Mouse (Mus musculus) forebrain, embryonic 11.5 days (tissue): ENCODE measurements around the gene Cdh23. TPM values are rescaled to one million over a fixed set of nuclear protein-coding genes. Genes with fewer than 3 reads are reported as not detected.

Source experiments
- ATAC-seq: fragments of 200-750 bp; cut with Nextera tagmentation; replicated peaks from 2 replicates; pipeline ENCODE4 v1.8.0; 2017; ENCODE audit warnings: moderate TSS enrichment; ENCODE audit not compliant: low FRiP score
- DNase-seq: peaks from one replicate; pipeline ENCODE4 v3.0.0-alpha.2; 2017; ENCODE audit warnings: low spot score
- H3K27ac ChIP-seq: fragments of 300-500 bp; sonication (generic); 2 replicates; pipeline ENCODE4 v1.5.1; 2014; ENCODE audit warnings: low read depth, low read length
- H3K27me3 ChIP-seq: fragments of 300-500 bp; sonication (generic); 2 replicates; pipeline ENCODE4 v1.6.1; 2014; ENCODE audit warnings: mild to moderate bottlenecking, low read length, mixed read lengths; ENCODE audit not compliant: control insufficient read depth, insufficient read depth
- H3K36me3 ChIP-seq: fragments of 300-500 bp; sonication (generic); 2 replicates; pipeline ENCODE4 v1.6.1; 2014; ENCODE audit warnings: mild to moderate bottlenecking, low read length, moderate library complexity, mixed read lengths; ENCODE audit not compliant: control insufficient read depth, insufficient read depth
- H3K4me1 ChIP-seq: fragments of 300-500 bp; sonication (generic); replicated peaks from 2 replicates; pipeline ENCODE4 v1.6.1; 2014; ENCODE audit warnings: low read length, mixed read lengths; ENCODE audit not compliant: control insufficient read depth, insufficient read depth
- H3K4me2 ChIP-seq: fragments of 300-500 bp; sonication (generic); 2 replicates; pipeline ENCODE4 v1.6.1; 2014; ENCODE audit warnings: low read depth, mild to moderate bottlenecking, low read length, moderate library complexity, mixed read lengths; ENCODE audit not compliant: severe bottlenecking
- H3K4me3 ChIP-seq: fragments of 300-500 bp; sonication (generic); 2 replicates; pipeline ENCODE4 v1.5.1; 2014; ENCODE audit warnings: low read depth, low read length
- H3K9ac ChIP-seq: fragments of 300-500 bp; sonication (generic); 2 replicates; pipeline ENCODE4 v1.6.1; 2014; ENCODE audit warnings: low read length
- H3K9me3 ChIP-seq: fragments of 300-500 bp; sonication (generic); 2 replicates; pipeline ENCODE4 v1.6.1; 2016; ENCODE audit warnings: low read length, mixed read lengths; ENCODE audit not compliant: control insufficient read depth
- WGBS: fragments of 180-500 bp; shearing (Covaris S2); extraction: QIAGEN DNeasy Blood & Tissue Kit; methylation state at CpG from one replicate; pipeline ENCODE4 v1.1.7; 2014; 5-methylcytosine and 5-hydroxymethylcytosine counted together
- polyA plus RNA-seq: library from polyadenylated mRNA; unstranded; fragments of >200 nt; fragmentation: Nextera tagmentation; extraction: Ambion mirVana; gene quantifications from 2 replicates; pipeline ENCODE4 v1.2.1, GENCODE M21; 2014

Gene Cdh23
- polyA plus RNA-seq, 1 experiment from 2014 or later = 0.36 TPM

DNA sequence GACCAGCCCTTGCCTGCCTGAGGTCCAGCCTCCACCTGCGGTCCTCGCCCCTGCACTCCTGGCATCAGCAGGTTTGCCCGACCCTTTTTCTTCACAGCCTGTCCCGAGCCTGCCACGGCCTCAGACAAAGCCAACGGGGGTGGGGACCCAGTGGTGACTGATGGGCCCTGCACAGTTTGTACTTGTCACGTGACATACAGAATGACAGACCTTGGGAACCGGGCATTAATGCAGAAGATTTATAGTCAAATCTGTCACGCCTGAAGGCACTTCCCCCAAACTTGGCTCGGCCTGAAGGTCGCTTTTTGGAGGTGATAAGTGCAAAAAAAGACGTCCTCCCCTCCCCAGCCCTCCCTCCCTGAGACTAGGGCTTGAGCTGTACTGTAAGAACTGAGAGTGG lies 73.5 kb downstream of the Cdh23 start:
- Histone ChIP-seq H3K27ac (no peak overlapping the region), H3K4me1 (peaks cover 7% of the 10 kb centered on the region), H3K4me2 (no peak overlapping the region), H3K27me3 (no peaks in the 10 kb centered on the region), H3K4me3 (no peak overlapping the region), H3K36me3 (no peaks in the 10 kb centered on the region), H3K9ac (no peak overlapping the region), H3K9me3 (no peaks in the 10 kb centered on the region)
- no peak for ATAC-seq
- WGBS = 83% methylated on average over 12 of the region's 12 CpGs
- no peak for DNase-seq

DNA sequence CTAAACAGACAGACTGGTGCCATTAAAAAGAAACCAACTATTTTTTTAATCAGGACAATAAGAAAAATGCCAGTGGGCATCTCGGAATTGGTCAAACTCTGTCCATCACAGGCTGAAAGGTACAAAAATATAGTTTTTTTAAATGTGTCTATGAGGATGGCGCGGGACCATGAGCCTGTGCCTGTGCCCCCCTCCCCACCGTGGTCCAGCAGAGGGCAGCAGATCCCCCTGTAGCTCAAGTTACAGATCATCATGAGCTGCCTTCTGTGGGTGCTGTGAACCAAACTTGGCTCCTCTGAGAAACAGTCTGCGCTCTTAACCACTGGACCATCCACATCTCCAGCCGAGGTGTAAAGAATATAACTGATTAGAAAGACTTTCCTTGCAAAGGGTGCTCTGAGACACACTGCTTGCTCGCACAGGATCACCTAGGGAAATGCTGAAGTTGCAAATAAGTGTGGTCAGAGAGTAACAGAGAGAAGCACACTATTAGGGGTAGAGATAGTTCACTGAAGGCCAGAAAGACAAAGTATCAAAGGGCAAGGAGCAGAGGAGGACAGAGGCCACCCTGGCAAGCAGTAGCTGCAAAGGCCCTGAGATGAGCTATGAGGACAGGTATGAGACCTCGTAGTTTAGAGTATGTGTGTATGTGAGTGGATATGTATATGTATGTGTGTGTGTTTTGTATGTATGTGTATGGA lies 74.7 kb downstream of the Cdh23 start:
- 82% methylated on average over 8 of the region's 8 CpGs for WGBS
- no peaks in the 10 kb centered on the region for H3K36me3 ChIP-seq
- ATAC-seq = no peak

DNA sequence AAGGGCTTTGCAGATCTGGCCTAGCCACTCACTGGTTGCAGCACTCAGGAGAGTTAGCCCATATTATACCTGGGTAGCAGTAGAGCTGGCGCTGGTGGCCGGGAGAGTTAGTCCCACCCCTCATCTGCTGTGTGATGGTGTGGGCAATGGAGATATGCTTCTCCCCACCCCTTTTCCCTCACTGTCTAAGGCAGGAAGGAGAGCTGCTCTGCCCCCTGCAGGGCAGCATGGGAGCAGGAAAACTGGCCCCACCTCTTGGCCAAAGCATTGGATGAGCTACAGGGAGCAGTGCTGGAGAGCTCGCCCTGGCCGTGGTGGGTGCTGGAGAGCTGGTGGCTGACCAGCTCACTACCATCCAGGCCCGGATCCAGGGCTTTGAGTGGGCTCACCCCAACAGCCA lies 80.4 kb downstream of the Cdh23 start:
- Histone ChIP-seq H3K27ac (no peak overlapping the region), H3K9ac (no peak overlapping the region), H3K4me2 (no peak overlapping the region), H3K4me3 (no peak overlapping the region), H3K27me3 (no peaks in the 10 kb centered on the region), H3K36me3 (no peaks in the 10 kb centered on the region), H3K9me3 (no peaks in the 10 kb centered on the region), H3K4me1 (no peaks in the 10 kb centered on the region)
- DNase-seq (no peak), ATAC-seq (no peak)
- 70% methylated on average over 5 of the region's 5 CpGs for WGBS

More for the DNA sequence above, 74.7 kb downstream of the Cdh23 start:
- no peaks in the 10 kb centered on the region for H3K27me3 ChIP-seq
- H3K27ac ChIP-seq = no peak overlapping the region
- no peak overlapping the region for H3K4me2 ChIP-seq
- H3K4me1 ChIP-seq = peaks cover 7% of the 10 kb centered on the region
- no peaks in the 10 kb centered on the region for H3K9me3 ChIP-seq
- no peak overlapping the region for H3K9ac ChIP-seq
- no peak for DNase-seq
- no peak overlapping the region for H3K4me3 ChIP-seq

DNA sequence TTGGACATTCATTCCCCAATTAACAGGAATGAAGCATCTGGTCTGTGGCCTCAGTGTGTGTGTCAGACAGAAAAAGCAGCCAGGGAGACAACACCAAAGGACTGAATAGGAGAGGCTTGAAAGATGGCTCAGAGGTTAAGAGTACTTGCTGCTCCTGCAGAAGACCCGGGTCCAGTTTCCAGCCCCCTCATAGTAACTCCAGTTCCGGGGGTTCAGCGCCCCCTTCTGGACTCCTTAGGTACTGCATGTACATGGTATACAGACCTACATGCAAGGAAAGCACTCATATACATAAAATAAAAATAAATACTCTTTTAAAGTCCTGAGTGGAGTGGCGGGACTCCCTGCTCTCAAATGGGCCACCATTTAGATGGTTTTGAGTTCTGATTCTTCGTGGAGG lies 83.4 kb downstream of the Cdh23 start:
- H3K9me3 ChIP-seq = no peaks in the 10 kb centered on the region
- H3K4me2 ChIP-seq = no peak overlapping the region
- no peak overlapping the region for H3K9ac ChIP-seq
- no peak overlapping the region for H3K27ac ChIP-seq
- ATAC-seq (no peak), DNase-seq (no peak)
- no peak overlapping the region for H3K4me3 ChIP-seq
- no peaks in the 10 kb centered on the region for H3K27me3 ChIP-seq
- H3K36me3 ChIP-seq = no peaks in the 10 kb centered on the region
- WGBS = 19% methylated on average over 5 of the region's 5 CpGs
- no peaks in the 10 kb centered on the region for H3K4me1 ChIP-seq

DNA sequence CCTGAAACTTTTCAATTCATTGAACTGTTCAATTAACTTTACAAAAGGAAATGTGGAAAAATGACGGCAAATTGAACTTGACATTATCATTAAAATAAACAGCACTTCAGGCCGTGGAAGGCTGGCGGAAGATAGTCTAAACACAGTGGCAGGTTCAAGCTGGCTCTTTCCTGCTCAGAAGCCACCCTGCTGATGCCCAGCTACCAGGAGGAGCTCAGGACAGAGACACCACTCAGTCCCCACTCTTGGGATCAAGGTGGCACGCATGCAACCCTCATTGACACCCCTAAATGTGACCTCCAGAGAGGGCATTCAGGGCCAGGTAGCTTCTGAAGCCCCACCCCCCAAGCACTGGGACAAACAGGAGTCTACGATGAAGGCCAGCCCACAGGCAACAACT lies 89.1 kb downstream of the Cdh23 start:
- Histone ChIP-seq H3K9ac (no peak overlapping the region), H3K27me3 (no peaks in the 10 kb centered on the region), H3K4me1 (no peaks in the 10 kb centered on the region), H3K36me3 (no peaks in the 10 kb centered on the region), H3K4me3 (no peak overlapping the region), H3K4me2 (no peak overlapping the region), H3K27ac (no peak overlapping the region), H3K9me3 (no peaks in the 10 kb centered on the region)
- ATAC-seq (no peak), DNase-seq (no peak)
- 81% methylated on average over 5 of the region's 5 CpGs for WGBS

DNA sequence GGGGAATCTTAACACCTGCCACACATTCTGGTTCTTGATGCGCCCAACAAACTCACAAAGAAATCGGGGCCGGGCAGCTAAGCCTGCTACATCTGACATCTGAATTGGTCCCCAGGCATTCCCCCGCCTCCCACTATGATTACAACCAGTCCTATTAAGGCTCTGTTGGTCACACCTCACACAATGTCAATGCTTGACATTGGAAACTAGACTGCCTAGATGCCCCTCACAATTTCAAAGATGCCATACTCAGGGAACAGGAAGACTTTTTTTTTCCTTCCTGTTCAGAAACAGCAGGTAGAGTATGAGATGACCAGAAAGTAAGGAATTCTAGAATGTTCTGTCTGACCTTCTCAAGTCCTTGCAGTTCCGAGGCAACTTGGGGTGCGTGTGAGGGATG lies 89.6 kb downstream of the Cdh23 start:
- DNase-seq = no peak
- Histone ChIP-seq H3K4me1 (no peaks in the 10 kb centered on the region), H3K9ac (no peak overlapping the region), H3K4me3 (no peak overlapping the region), H3K27ac (no peak overlapping the region), H3K36me3 (no peaks in the 10 kb centered on the region), H3K27me3 (no peaks in the 10 kb centered on the region), H3K4me2 (no peak overlapping the region), H3K9me3 (no peaks in the 10 kb centered on the region)
- 92% methylated on average over 6 of the region's 6 CpGs for whole genome bisulfite sequencing
- ATAC-seq = no peak

DNA sequence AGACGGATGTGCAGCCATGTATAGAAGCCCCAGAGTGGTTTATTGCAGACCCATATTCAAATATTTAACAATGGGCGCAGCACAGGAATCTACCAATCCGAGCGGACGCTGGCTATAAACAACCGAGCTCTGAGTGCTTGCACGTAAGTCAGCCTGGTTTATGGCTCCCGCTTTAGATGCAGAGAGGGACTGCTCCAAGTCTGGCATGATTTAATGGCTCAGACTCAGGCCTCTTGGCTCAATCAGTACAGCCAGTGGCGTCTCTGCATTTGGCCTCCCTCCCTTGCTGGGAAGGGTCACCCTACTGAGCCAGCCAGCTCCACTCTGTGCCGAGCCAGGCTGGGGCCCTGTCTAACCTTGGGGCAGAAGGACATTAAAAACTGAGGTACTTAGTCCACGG lies 94.1 kb downstream of the Cdh23 start:
- H3K27me3 ChIP-seq = no peaks in the 10 kb centered on the region
- H3K4me1 ChIP-seq = no peaks in the 10 kb centered on the region
- H3K9ac ChIP-seq = no peak overlapping the region
- no peaks in the 10 kb centered on the region for H3K9me3 ChIP-seq
- H3K4me2 ChIP-seq = no peak overlapping the region
- ATAC-seq = no peak
- no peak for DNase-seq
- WGBS = 85% methylated on average over 11 of the region's 11 CpGs
- H3K4me3 ChIP-seq = no peak overlapping the region
- no peaks in the 10 kb centered on the region for H3K36me3 ChIP-seq
- no peak overlapping the region for H3K27ac ChIP-seq

DNA sequence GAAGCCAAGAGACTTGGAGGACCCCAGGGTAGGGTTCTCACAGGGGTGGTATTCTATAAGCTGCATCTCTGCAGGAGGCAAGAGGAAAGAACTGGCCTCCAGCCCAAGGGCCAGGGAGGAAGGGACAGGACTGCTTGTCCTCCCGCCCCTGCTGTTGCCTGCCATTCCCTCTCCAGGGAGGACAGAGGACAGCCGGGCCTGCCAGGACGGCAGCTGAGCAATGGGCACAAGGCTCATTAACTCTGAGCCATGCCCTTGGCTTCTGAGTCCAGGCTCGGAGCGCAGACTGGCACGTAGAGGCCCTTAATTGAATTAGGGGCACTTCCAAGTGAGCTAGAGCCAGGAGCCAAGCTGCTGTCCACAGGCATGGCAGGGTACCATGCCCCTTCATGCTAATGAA lies 101.1 kb downstream of the Cdh23 start:
- DNase-seq = no peak
- Histone ChIP-seq H3K36me3 (no peaks in the 10 kb centered on the region), H3K4me2 (no peak overlapping the region), H3K9ac (no peak overlapping the region), H3K4me1 (peaks cover 16% of the 10 kb centered on the region), H3K4me3 (no peak overlapping the region), H3K27me3 (peaks cover 21% of the 10 kb centered on the region), H3K27ac (no peak overlapping the region), H3K9me3 (no peaks in the 10 kb centered on the region)
- ATAC-seq = no peak
- 84% methylated on average over 6 of the region's 6 CpGs for WGBS

DNA sequence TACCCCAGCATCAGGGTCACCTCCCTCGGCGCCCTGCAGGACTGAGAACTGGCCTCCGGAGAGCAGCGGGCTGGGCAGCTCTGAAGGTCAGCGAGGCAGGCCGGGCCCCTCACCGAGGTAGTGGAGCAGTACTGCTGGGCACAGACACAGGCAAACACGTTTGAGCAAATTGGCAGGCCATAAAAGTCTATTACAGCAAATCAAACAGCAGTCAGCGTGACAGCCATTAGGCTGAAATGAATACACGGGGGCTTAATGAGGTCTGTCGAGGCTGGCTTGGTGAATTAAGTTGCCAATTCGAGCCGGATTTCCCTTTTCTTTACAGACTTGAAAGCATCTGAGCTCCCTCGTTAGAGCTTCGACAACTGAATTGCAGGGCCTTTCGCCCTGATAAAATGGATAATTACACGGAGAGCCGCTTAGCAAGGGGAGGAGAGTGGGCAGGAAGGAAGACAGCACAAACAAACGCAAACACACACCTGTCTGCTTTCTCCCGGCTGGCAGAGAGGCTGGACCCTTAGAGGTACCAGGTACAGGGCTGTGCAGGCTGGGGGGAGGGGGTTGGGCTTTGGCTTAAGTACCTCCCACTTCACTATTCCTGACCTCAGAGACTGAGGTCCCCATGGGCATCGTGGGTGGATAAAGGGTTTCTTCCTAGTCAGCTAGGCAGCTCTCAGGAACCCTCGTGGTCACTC lies 103.3 kb downstream of the Cdh23 start:
- Histone ChIP-seq H3K27me3 (peaks cover 27% of the 10 kb centered on the region), H3K4me1 (peaks cover 16% of the 10 kb centered on the region), H3K4me3 (no peak overlapping the region), H3K4me2 (0 out of 2 replicates have a peak overlapping the region, but pooled peaks have one; percentile 19), H3K27ac (peak overlapping the region; percentile 63; the same call in 1 of the 2 replicates), H3K9ac (no peak overlapping the region; the same call in 1 of the 2 replicates), H3K36me3 (no peaks in the 10 kb centered on the region), H3K9me3 (no peaks in the 10 kb centered on the region)
- ATAC-seq (peak; percentile 76), DNase-seq (peak; percentile 75)
- 9% methylated on average over 22 of the region's 22 CpGs for WGBS
